Mouse (Mus musculus) layer of hippocampus, adult 9-10 months (tissue): ENCODE results near the gene Kif26b.

Experiments
- DNase-seq: peaks from one replicate; pipeline ENCODE4 v3.0.0; 2022; ENCODE audit warnings: low spot score

The Kif26b gene

GRCm38 (mm10) chr1:178528431-178529351, at the start of gene Kif26b:
Kif26b (plus strand) TSS chr1:178529125.
- DNase-seq = no peak

- no peak for DNase-seq
Observed at GRCm38 (mm10) chr1:178483854-178484253, 45.1 kb upstream of the Kif26b start.

- DNase-seq = no peak
Observed at GRCm38 (mm10) chr1:178485138-178485867, 43.6 kb upstream of the Kif26b start.

GRCm38 (mm10) chr1:178485868-178486220, 43.1 kb upstream of the Kif26b start:
- DNase-seq = no peak

GRCm38 (mm10) chr1:178486828-178487227, 42.1 kb upstream of the Kif26b start:
- DNase-seq = no peak

- no peak for DNase-seq
Observed at GRCm38 (mm10) chr1:178489127-178489526, 39.8 kb upstream of the Kif26b start.

- no peak for DNase-seq
Observed at GRCm38 (mm10) chr1:178491733-178492132, 37.2 kb upstream of the Kif26b start.

GRCm38 (mm10) chr1:178492493-178492892, 36.4 kb upstream of the Kif26b start:
- no peak for DNase-seq

- no peak for DNase-seq
Observed at GRCm38 (mm10) chr1:178496186-178496585, 32.7 kb upstream of the Kif26b start.

- no peak for DNase-seq
Observed at GRCm38 (mm10) chr1:178496841-178497240, 32.1 kb upstream of the Kif26b start.

- no peak for DNase-seq
Observed at GRCm38 (mm10) chr1:178506938-178507337, 22.0 kb upstream of the Kif26b start.

- DNase-seq = no peak
Observed at GRCm38 (mm10) chr1:178512323-178513031, 16.4 kb upstream of the Kif26b start.

GRCm38 (mm10) chr1:178513954-178514353, 15.0 kb upstream of the Kif26b start:
- no peak for DNase-seq

- no peak for DNase-seq
Observed at GRCm38 (mm10) chr1:178515839-178516238, 13.1 kb upstream of the Kif26b start.

- DNase-seq = no peak
Observed at GRCm38 (mm10) chr1:178522389-178522788, 6.5 kb upstream of the Kif26b start.

- no peak for DNase-seq
Observed at GRCm38 (mm10) chr1:178523152-178523551, 5.8 kb upstream of the Kif26b start.

- peak; percentile 63 for DNase-seq
Observed at GRCm38 (mm10) chr1:178527185-178527546, 1.8 kb upstream of the Kif26b start.

- DNase-seq = no peak
Observed at GRCm38 (mm10) chr1:178527547-178528361, 1.2 kb upstream of the Kif26b start.

GRCm38 (mm10) chr1:178529512-178530300, 781 bp downstream of the Kif26b start:
- no peak for DNase-seq

- peak; percentile 33 for DNase-seq
Observed at GRCm38 (mm10) chr1:178530301-178531078, 1.6 kb downstream of the Kif26b start.
